Mouse (Mus musculus): Measurements from ENCODE around the gene Gosr2.

DNA sequence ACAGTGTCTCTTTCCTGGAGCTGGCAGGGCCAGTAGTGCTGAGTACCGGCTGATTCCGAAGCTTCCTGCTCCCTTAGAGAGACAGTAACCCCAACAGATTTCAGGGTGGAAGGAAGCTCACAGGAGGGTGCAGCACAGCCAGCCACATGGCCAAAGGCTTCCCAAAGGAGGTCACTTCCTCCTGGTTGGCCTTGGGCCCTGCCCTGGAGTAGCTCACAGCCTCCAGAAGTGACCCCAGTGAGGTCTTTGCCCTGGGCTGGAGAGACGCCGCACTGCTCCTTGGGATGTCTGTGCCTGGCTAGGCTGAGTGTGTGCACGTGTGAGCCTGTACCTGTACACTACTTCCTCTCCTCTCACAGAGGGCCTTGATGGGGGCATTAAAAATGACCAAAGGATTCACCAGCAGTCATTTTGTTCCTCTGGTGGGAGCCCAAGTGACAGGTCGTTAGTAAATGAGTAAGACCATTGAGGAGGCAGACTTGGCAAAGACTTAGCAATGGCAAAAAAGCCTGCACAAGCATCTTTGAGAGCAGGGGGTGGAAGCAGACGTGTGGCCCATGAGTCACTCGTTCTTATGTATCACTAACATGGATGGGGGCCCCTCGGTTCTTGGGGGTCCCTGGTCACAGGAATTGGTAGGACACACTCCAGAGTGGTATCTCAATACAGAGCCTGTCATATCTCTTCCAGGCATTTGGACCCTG is 31.7 kb upstream of the Gosr2 start:
- no peak for TF ChIP-seq CTCF (IDR thresholded peaks at IDR 0.05; ENCODE audit: borderline replicate concordance, insufficient read depth, low read depth, low read length)
- no peak for TF ChIP-seq POLR2A (IDR thresholded peaks at IDR 0.05; ENCODE audit: borderline replicate concordance, insufficient read depth, low read length)

All from cerebellum, adult 2 months (tissue).